Mouse (Mus musculus): ENCODE measurements around the gene Traf4. TPM values are rescaled to one million over a fixed set of nuclear protein-coding genes. Genes with fewer than 3 reads are reported as not detected.

The Traf4 gene
- 50.3 TPM for polyA plus RNA-seq (2017; shearing (Covaris generic))

GRCm38 (mm10) chr11:78164924-78165760, at the start of gene Traf4:
TSS of gene Traf4 (minus strand) at chr11:78165589.

GRCm38 (mm10) chr11:78193113-78193512, 27.7 kb upstream of the Traf4 start, which contains the start of gene Proca1:
TSS of gene Proca1 (plus strand) at chr11:78193392.

GRCm38 (mm10) chr11:78188331-78189233, 23.2 kb upstream of the Traf4 start, which contains the start of gene Rab34:
TSS of gene Rab34 (plus strand) at chr11:78188430.

GRCm38 (mm10) chr11:78182961-78183844, 17.8 kb upstream of the Traf4 start, which contains the start of gene Rpl23a:
TSS of gene Rpl23a (minus strand) at chr11:78183584.

GRCm38 (mm10) chr11:78176402-78176862, 11.0 kb upstream of the Traf4 start, which contains the start of the genes Nek8 and Tlcd1:
TSS of gene Nek8 (minus strand) at chr11:78176675.
TSS of gene Tlcd1 (plus strand) at chr11:78176711.

Other genes with a start within 250 kb of the Traf4 start
- not detected for gene Sez6, start 234.8 kb downstream of the Traf4 start, polyA plus RNA-seq (2017; shearing (Covaris generic))
- gene Phf12, start 182.8 kb downstream of the Traf4 start, polyA plus RNA-seq (2017; shearing (Covaris generic)) = 55.7 TPM
- gene Dhrs13, start 133.3 kb downstream of the Traf4 start, polyA plus RNA-seq (2017; shearing (Covaris generic)) = 4.3 TPM
- gene Flot2, start 127.7 kb downstream of the Traf4 start, polyA plus RNA-seq (2017; shearing (Covaris generic)) = 48.0 TPM
- gene Eral1, start 85.2 kb downstream of the Traf4 start, polyA plus RNA-seq (2017; shearing (Covaris generic)) = 35.7 TPM
- 19.3 TPM for gene Fam222b, start 70.9 kb downstream of the Traf4 start, polyA plus RNA-seq (2017; shearing (Covaris generic))
- gene Nek8, start 11.1 kb upstream of the Traf4 start, polyA plus RNA-seq (2017; shearing (Covaris generic)) = 14.4 TPM
- 3.9 TPM for gene Tlcd1, start 11.1 kb upstream of the Traf4 start, polyA plus RNA-seq (2017; shearing (Covaris generic))
- gene Rpl23a, start 18.0 kb upstream of the Traf4 start, polyA plus RNA-seq (2017; shearing (Covaris generic)) = 1,420 TPM
- gene Rab34, start 22.8 kb upstream of the Traf4 start, polyA plus RNA-seq (2017; shearing (Covaris generic)) = 0.47 TPM
- 0.18 TPM for gene Proca1, start 27.8 kb upstream of the Traf4 start, polyA plus RNA-seq (2017; shearing (Covaris generic))
- gene Sdf2, start 80.2 kb upstream of the Traf4 start, polyA plus RNA-seq (2017; shearing (Covaris generic)) = 72.6 TPM
- gene Supt6, start 80.4 kb upstream of the Traf4 start, polyA plus RNA-seq (2017; shearing (Covaris generic)) = 38.4 TPM
- 81.4 TPM for gene 2610507B11Rik, start 96.2 kb upstream of the Traf4 start, polyA plus RNA-seq (2017; shearing (Covaris generic))
- 0.38 TPM for gene BC030499, start 125.3 kb upstream of the Traf4 start, polyA plus RNA-seq (2017; shearing (Covaris generic))
- 1.9 TPM for gene Spag5, start 135.9 kb upstream of the Traf4 start, polyA plus RNA-seq (2017; shearing (Covaris generic))
- gene Aldoc, start 157.4 kb upstream of the Traf4 start, polyA plus RNA-seq (2017; shearing (Covaris generic)) = 5.9 TPM
- gene Pigs, start 162.8 kb upstream of the Traf4 start, polyA plus RNA-seq (2017; shearing (Covaris generic)) = 114 TPM
- gene Unc119, start 177.9 kb upstream of the Traf4 start, polyA plus RNA-seq (2017; shearing (Covaris generic)) = 59.7 TPM
- not detected for gene Foxn1, start 221.0 kb upstream of the Traf4 start, polyA plus RNA-seq (2017; shearing (Covaris generic))

Measured in CD4-positive, CD25-positive, alpha-beta regulatory T cell (primary cell).